Mouse (Mus musculus): Measurements from ENCODE around the gene Afap1.

Gene Afap1

GRCm38 (mm10) chr5:36040398-36041235 lies 147.5 kb downstream of the Afap1 start:
- DNase-seq (ENCODE audit: low read depth, low spot score): no peak

- DNase-seq (ENCODE audit: low read depth, low spot score): no peak
Measured at GRCm38 (mm10) chr5:36041236-36041562, 148.1 kb downstream of the Afap1 start.

DNA sequence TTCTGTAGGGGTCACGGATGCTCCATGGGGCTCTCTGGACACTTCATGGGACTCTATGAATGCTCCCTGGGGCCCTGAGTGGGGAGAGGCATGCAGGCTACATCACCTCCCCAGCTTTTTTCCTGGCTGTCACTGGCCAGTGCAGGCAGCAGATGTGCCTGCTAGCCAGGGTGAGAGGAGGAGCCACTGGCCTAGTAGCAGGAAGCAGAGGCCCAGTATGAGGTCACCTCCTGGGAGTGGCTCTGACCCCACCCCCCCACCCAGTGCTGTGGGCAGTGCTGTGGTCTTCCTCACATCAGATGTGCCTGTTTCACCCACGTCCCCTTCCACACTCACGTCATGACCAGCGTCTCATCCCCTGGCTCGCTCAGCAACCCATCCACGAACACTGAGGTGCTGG lies 148.6 kb downstream of the Afap1 start:
- DNase-seq (ENCODE audit: low read depth, low spot score): no peak

DNA sequence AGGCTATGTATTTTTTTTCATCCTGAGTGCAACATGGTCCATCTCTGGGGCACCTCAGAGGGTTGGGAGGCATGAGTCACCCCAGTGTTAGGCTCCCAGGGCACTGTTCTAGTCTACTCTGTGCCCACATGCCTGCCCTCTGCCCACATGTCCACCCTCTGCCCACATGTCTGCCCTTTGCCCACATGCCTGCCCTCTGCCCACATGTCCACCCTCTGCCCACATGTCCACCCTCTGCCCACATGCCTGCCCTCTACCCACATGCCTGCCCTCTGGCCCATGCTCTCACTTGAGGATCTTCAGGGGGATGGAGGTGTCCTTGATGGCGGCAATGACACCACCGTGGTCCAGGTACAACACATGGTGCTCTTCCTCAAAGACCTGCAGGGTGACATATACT lies 150.0 kb downstream of the Afap1 start:
- DNase-seq (ENCODE audit: low read depth, low spot score): no peak
